Mouse (Mus musculus) G1E (cell line): ENCODE data around the gene 9930111J21Rik2. TPM values are rescaled to one million over a fixed set of nuclear protein-coding genes. Genes with fewer than 3 reads are reported as not detected.
A peak's percentile ranks its signal among the peaks of the same experiment; 100 is the strongest.
"Not testable (repeated sequence)": the region's sequence is repeated elsewhere in the genome, so short reads cannot be mapped to it uniquely, and the experiment has no call there.

Experiments used
- ATAC-seq: 2 replicates; pipeline ENCODE4 v1.8.0; 2016; ENCODE audit warnings: mild to moderate bottlenecking; ENCODE audit not compliant: insufficient number of reproducible peaks, poor library complexity, low FRiP score, severe bottlenecking; ENCODE audit errors: extremely low read depth
- DNase-seq: peaks from one replicate; pipeline ENCODE4 v3.0.0; 2012; ENCODE audit warnings: low spot score
- H3K27me3 ChIP-seq: 2 replicates; pipeline ENCODE4 v1.6.1; 2012; ENCODE audit warnings: mild to moderate bottlenecking, low read length, inconsistent platforms; ENCODE audit not compliant: insufficient read depth
- H3K36me3 ChIP-seq: replicated peaks from 2 replicates; pipeline ENCODE3; 2012; ENCODE audit warnings: mild to moderate bottlenecking, inconsistent platforms
- H3K4me1 ChIP-seq: 2 replicates; pipeline ENCODE4 v1.6.1; 2012; ENCODE audit warnings: low read depth, low read length, inconsistent platforms, mixed read lengths; ENCODE audit not compliant: insufficient read depth
- H3K4me3 ChIP-seq: 2 replicates; pipeline ENCODE4 v1.5.1; 2012; ENCODE audit warnings: low read depth, mild to moderate bottlenecking, inconsistent platforms, low read length, moderate library complexity, mixed read lengths
- H3K9me3 ChIP-seq: replicated peaks from 2 replicates; pipeline ENCODE4 v1.6.1; 2012; ENCODE audit warnings: inconsistent platforms
- CTCF ChIP-seq: IDR thresholded peaks from 2 replicates; pipeline ENCODE4 v1.5.1; 2012; ENCODE audit warnings: low read depth, low read length, inconsistent platforms, mixed read lengths
- GATA1 ChIP-seq: IDR thresholded peaks from 2 replicates; pipeline ENCODE4 v1.6.1; 2012; ENCODE audit warnings: borderline replicate concordance, low read length, inconsistent platforms, mixed read lengths
- GATA2 ChIP-seq: IDR thresholded peaks from 2 replicates; pipeline ENCODE4 v1.6.1; 2012; ENCODE audit warnings: low read depth, low read length, inconsistent platforms, borderline replicate concordance
- POLR2AphosphoS5 ChIP-seq: IDR thresholded peaks from 2 replicates; pipeline ENCODE4 v1.6.1; 2012; ENCODE audit warnings: low read depth, low read length, inconsistent platforms; ENCODE audit not compliant: insufficient replicate concordance
- TAL1 ChIP-seq: conservative IDR thresholded peaks from 2 replicates; pipeline ENCODE4 v1.6.1; 2012; ENCODE audit warnings: low read depth, low read length, inconsistent platforms, mixed read lengths
- polyA plus RNA-seq: library from polyadenylated mRNA; stranded (reverse); fragments of >175 nt; gene quantifications from 2 replicates; pipeline ENCODE4 v1.2.3, GENCODE M21; 2012
- total RNA-seq, 2 experiments: library from RNA; stranded (forward) in 1 of 2; stranded (reverse) in 1 of 2; fragments of 200-1000 nt in 1 of 2; fragments of >200 nt in 1 of 2; fragmentation: Nextera tagmentation in 1 of 2; gene quantifications; 2 replicates each; pipeline ENCODE4 v1.2.3; 2014 to 2017

The 9930111J21Rik2 gene
- total and polyA plus RNA-seq, 3 experiments = 0.07 to 7.8 (median 4.1) TPM

- TF ChIP-seq CTCF (no peak), TAL1 (no peak), GATA1 (no peak), GATA2 (no peak), POLR2AphosphoS5 (no peak)
- H3K4me3 ChIP-seq = no peak overlapping the region
These were observed 27.7 kb upstream of the 9930111J21Rik2 start for GRCm38 (mm10) chr11:49078719-49079118.

GRCm38 (mm10) chr11:49077012-49077411 lies 26.0 kb upstream of the 9930111J21Rik2 start:
- Histone ChIP-seq H3K4me1 (peaks cover 40% of the 10 kb centered on the region), H3K27me3 (no peaks in the 10 kb centered on the region), H3K9me3 (no peaks in the 10 kb centered on the region), H3K36me3 (no peaks in the 10 kb centered on the region), H3K4me3 (no peak overlapping the region)
- TF ChIP-seq TAL1 (no peak), GATA2 (no peak), CTCF (no peak), GATA1 (no peak), POLR2AphosphoS5 (no peak)
- no peak for DNase-seq
- no peak for ATAC-seq

More at GRCm38 (mm10) chr11:49078719-49079118, 27.7 kb upstream of the 9930111J21Rik2 start:
- ATAC-seq (no peak), DNase-seq (no peak)
- Histone ChIP-seq H3K9me3 (no peaks in the 10 kb centered on the region), H3K4me1 (peaks cover 49% of the 10 kb centered on the region), H3K36me3 (no peaks in the 10 kb centered on the region), H3K27me3 (no peaks in the 10 kb centered on the region)

GRCm38 (mm10) chr11:49076001-49076757 lies 25.1 kb upstream of the 9930111J21Rik2 start, which contains the start of gene Ifi47:
Gene Ifi47, plus strand, starts transcription at chr11:49076587.
- peaks cover 39% of the 10 kb centered on the region for H3K4me1 ChIP-seq
- not testable (repeated sequence) for H3K27me3 ChIP-seq, H3K9me3 ChIP-seq, H3K4me3 ChIP-seq, DNase-seq, H3K36me3 ChIP-seq
- ATAC-seq = peak; percentile 34

GRCm38 (mm10) chr11:49068358-49068757 lies 17.3 kb upstream of the 9930111J21Rik2 start:
- H3K4me3 ChIP-seq = no peak overlapping the region
- H3K27me3 ChIP-seq = no peaks in the 10 kb centered on the region
- peaks cover 23% of the 10 kb centered on the region for H3K4me1 ChIP-seq
- H3K9me3 ChIP-seq = no peaks in the 10 kb centered on the region
- ATAC-seq (no peak), DNase-seq (no peak)
- no peak for TF ChIP-seq POLR2AphosphoS5
- no peak for TF ChIP-seq GATA2
- no peak for TF ChIP-seq TAL1
- TF ChIP-seq GATA1 = no peak
- TF ChIP-seq CTCF = no peak
- no peaks in the 10 kb centered on the region for H3K36me3 ChIP-seq

GRCm38 (mm10) chr11:49063713-49064469 lies 12.8 kb upstream of the 9930111J21Rik2 start, which contains the start of gene Tgtp2:
Gene Tgtp2, minus strand, starts transcription at chr11:49064206.
- H3K27me3 ChIP-seq, DNase-seq, ATAC-seq, H3K36me3 ChIP-seq, H3K4me3 ChIP-seq, H3K9me3 ChIP-seq: not testable (repeated sequence)
- peaks cover 13% of the 10 kb centered on the region for H3K4me1 ChIP-seq

- not testable (repeated sequence) for H3K9me3 ChIP-seq, ATAC-seq, H3K36me3 ChIP-seq, DNase-seq, H3K4me1 ChIP-seq, H3K4me3 ChIP-seq, H3K27me3 ChIP-seq
These were observed 10.8 kb upstream of the 9930111J21Rik2 start for GRCm38 (mm10) chr11:49061865-49062264.

- not testable (repeated sequence) for ATAC-seq
These were observed 9.0 kb upstream of the 9930111J21Rik2 start for GRCm38 (mm10) chr11:49060061-49060460.

GRCm38 (mm10) chr11:49051894-49052293 lies 852 bp upstream of the 9930111J21Rik2 start:
- not testable (repeated sequence) for H3K36me3 ChIP-seq, DNase-seq, H3K27me3 ChIP-seq, ATAC-seq, H3K4me1 ChIP-seq, H3K4me3 ChIP-seq, H3K9me3 ChIP-seq

More at GRCm38 (mm10) chr11:49060061-49060460, 9.0 kb upstream of the 9930111J21Rik2 start:
- H3K36me3 ChIP-seq, H3K4me3 ChIP-seq, H3K9me3 ChIP-seq, H3K27me3 ChIP-seq, DNase-seq, H3K4me1 ChIP-seq: not testable (repeated sequence)

GRCm38 (mm10) chr11:49050064-49050463 lies 978 bp downstream of the 9930111J21Rik2 start:
- H3K4me1 ChIP-seq, H3K27me3 ChIP-seq, H3K4me3 ChIP-seq, H3K36me3 ChIP-seq, H3K9me3 ChIP-seq, DNase-seq: not testable (repeated sequence)
- peak; percentile 40; the same call in 1 of the 2 replicates for ATAC-seq

GRCm38 (mm10) chr11:49012074-49012473 lies 39.0 kb downstream of the 9930111J21Rik2 start:
- ATAC-seq, H3K27me3 ChIP-seq, DNase-seq, H3K4me3 ChIP-seq, H3K4me1 ChIP-seq, H3K9me3 ChIP-seq, H3K36me3 ChIP-seq: not testable (repeated sequence)
